Mouse (Mus musculus): ENCODE data around the gene B4gat1. TPM values are rescaled to one million over a fixed set of nuclear protein-coding genes. Genes with fewer than 3 reads are reported as not detected.
A peak's percentile ranks its signal among the peaks of the same experiment; 100 is the strongest.
"Not testable (repeated sequence)": the region's sequence is repeated elsewhere in the genome, so short reads cannot be mapped to it uniquely, and the experiment has no call there.

Gene B4gat1
- polyA plus RNA-seq, 1 experiment: 30.4 TPM

GRCm38 (mm10) chr19:5083961-5084833 is 45.6 kb downstream of the B4gat1 start:
- DNase-seq (ENCODE audit: low spot score): no peak

GRCm38 (mm10) chr19:5084834-5085144 is 46.2 kb downstream of the B4gat1 start:
- DNase-seq (ENCODE audit: low spot score): no peak

- DNase-seq (ENCODE audit: low spot score): no peak
Observed at GRCm38 (mm10) chr19:5085145-5085863, 46.7 kb downstream of the B4gat1 start, which contains the start of gene Tmem151a. Gene Tmem151a, minus strand, starts transcription at chr19:5085531.

- not testable (repeated sequence) for DNase-seq (ENCODE audit: low spot score)
Observed at GRCm38 (mm10) chr19:5086533-5086932, 47.9 kb downstream of the B4gat1 start.

- DNase-seq (ENCODE audit: low spot score): peak; percentile 84
Observed at GRCm38 (mm10) chr19:5087884-5088728, 49.5 kb downstream of the B4gat1 start, which contains the start of gene Yif1a. Gene Yif1a, plus strand, starts transcription at chr19:5088538.

GRCm38 (mm10) chr19:5089324-5089723 is 50.7 kb downstream of the B4gat1 start:
- DNase-seq (ENCODE audit: low spot score): no peak

Other genes starting within 250 kb of the B4gat1 start
- gene Rbm4, start 244.9 kb upstream of the B4gat1 start, polyA plus RNA-seq (2012; rRNA removed): 36.9 and 43.3 TPM in 2 replicates
- 12.7 and 17.2 TPM in 2 replicates for gene Gm21992, start 227.2 kb upstream of the B4gat1 start, polyA plus RNA-seq (2012; rRNA removed)
- gene Rbm14, start 227.2 kb upstream of the B4gat1 start, polyA plus RNA-seq (2012; rRNA removed): 17.1 and 17.5 TPM in 2 replicates
- gene Ccs, start 199.5 kb upstream of the B4gat1 start, polyA plus RNA-seq (2012; rRNA removed): 64.5 and 75.5 TPM in 2 replicates
- gene Ccdc87, start 199.5 kb upstream of the B4gat1 start, polyA plus RNA-seq (2012; rRNA removed): 0.07 and 0.09 TPM in 2 replicates
- 78.4 and 82.7 TPM in 2 replicates for gene Ctsf, start 183.7 kb upstream of the B4gat1 start, polyA plus RNA-seq (2012; rRNA removed)
- gene Actn3, start 160.9 kb upstream of the B4gat1 start, polyA plus RNA-seq (2012; rRNA removed): 1.3 and 2.5 TPM in 2 replicates
- 15.1 and 22.3 TPM in 2 replicates for gene Zdhhc24, start 160.2 kb upstream of the B4gat1 start, polyA plus RNA-seq (2012; rRNA removed)
- 4.2 and 4.6 TPM in 2 replicates for gene Bbs1, start 132.2 kb upstream of the B4gat1 start, polyA plus RNA-seq (2012; rRNA removed)
- 53.2 and 53.8 TPM in 2 replicates for gene Dpp3, start 110.5 kb upstream of the B4gat1 start, polyA plus RNA-seq (2012; rRNA removed)
- 3.8 and 5.5 TPM in 2 replicates for gene Peli3, start 95.7 kb upstream of the B4gat1 start, polyA plus RNA-seq (2012; rRNA removed)
- gene Mrpl11, start 76.7 kb upstream of the B4gat1 start, polyA plus RNA-seq (2012; rRNA removed): 48.5 and 57.5 TPM in 2 replicates
- 5.7 and 7.4 TPM in 2 replicates for gene Npas4, start 48.5 kb upstream of the B4gat1 start, polyA plus RNA-seq (2012; rRNA removed)
- gene Slc29a2, start 15.0 kb upstream of the B4gat1 start, polyA plus RNA-seq (2012; rRNA removed): 4.6 and 5.9 TPM in 2 replicates
- 1.9 and 2.3 TPM in 2 replicates for gene AC124502.3, start 65 bp downstream of the B4gat1 start, polyA plus RNA-seq (2012; rRNA removed)
- gene Brms1, start 2.5 kb downstream of the B4gat1 start, polyA plus RNA-seq (2012; rRNA removed): 30.8 and 31.1 TPM in 2 replicates
- gene Rin1, start 11.7 kb downstream of the B4gat1 start, polyA plus RNA-seq (2012; rRNA removed): 18.4 and 24.8 TPM in 2 replicates
- gene Cd248, start 29.3 kb downstream of the B4gat1 start, polyA plus RNA-seq (2012; rRNA removed): 77.2 and 103 TPM in 2 replicates
- gene Tmem151a, start 46.7 kb downstream of the B4gat1 start, polyA plus RNA-seq (2012; rRNA removed): 2.8 and 3.9 TPM in 2 replicates
- 122 and 131 TPM in 2 replicates for gene Yif1a, start 49.7 kb downstream of the B4gat1 start, polyA plus RNA-seq (2012; rRNA removed)
- 1.5 TPM in 2 replicates for gene Cnih2, start 59.7 kb downstream of the B4gat1 start, polyA plus RNA-seq (2012; rRNA removed)
- 148 and 154 TPM in 2 replicates for gene Rab1b, start 68.2 kb downstream of the B4gat1 start, polyA plus RNA-seq (2012; rRNA removed)
- 28.0 and 30.5 TPM in 2 replicates for gene Klc2, start 79.7 kb downstream of the B4gat1 start, polyA plus RNA-seq (2012; rRNA removed)
- 16.3 and 22.6 TPM in 2 replicates for gene Pacs1, start 234.3 kb downstream of the B4gat1 start, polyA plus RNA-seq (2012; rRNA removed)

Data from urinary bladder, adult 2 months (tissue).